Mouse (Mus musculus): ENCODE results near the gene Cd320. TPM values are rescaled to one million over a fixed set of nuclear protein-coding genes. Genes with fewer than 3 reads are reported as not detected.
"Not testable (repeated sequence)": the region's sequence is repeated elsewhere in the genome, so short reads cannot be mapped to it uniquely, and the experiment has no call there.

Cd320 gene
- total RNA-seq, 1 experiment from 2014 or later, result 40.5 TPM

DNA sequence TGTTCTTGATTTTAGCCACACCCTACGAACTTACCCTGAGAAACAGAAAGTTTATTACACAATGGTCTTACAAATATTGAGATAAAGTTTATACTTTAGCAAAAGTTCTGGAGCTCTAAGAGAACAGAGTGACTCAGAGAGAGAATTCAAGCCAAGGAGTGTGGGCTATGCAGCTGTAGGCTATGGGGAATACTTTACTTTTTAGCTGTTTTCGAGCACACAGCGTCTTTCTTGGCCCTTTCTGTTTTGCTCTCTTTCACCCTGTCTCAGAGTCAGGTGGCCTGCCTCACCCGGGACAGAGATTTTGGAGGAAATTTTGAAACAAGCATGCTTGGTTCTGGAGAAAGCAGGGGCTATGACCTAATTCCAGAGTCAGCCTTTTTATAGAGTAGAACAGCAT, 55.3 kb downstream of the Cd320 start:
- DNase-seq, result not testable (repeated sequence)

Small RNA genes within 50 kb of the gene (microRNA-seq; reads per million reads assigned to microRNA genes)
- 0 reads per million in 2 experiments for gene Gm27740

Other genes starting within 250 kb of the Cd320 start
- 41.1 and 49.7 TPM in 2 replicates for gene Zfp414, start 214.0 kb upstream of the Cd320 start, total RNA-seq (2021)
- gene Pram1, start 205.0 kb upstream of the Cd320 start, total RNA-seq (2021), result 0.67 and 0.97 TPM in 2 replicates
- gene Hnrnpm, start 156.2 kb upstream of the Cd320 start, total RNA-seq (2021), result 202 and 208 TPM in 2 replicates
- 113 and 117 TPM in 2 replicates for gene March2, start 124.4 kb upstream of the Cd320 start, total RNA-seq (2021)
- 236 and 280 TPM in 2 replicates for gene Rab11b, start 82.6 kb upstream of the Cd320 start, total RNA-seq (2021)
- 50.0 and 57.7 TPM in 2 replicates for gene Angptl4, start 61.3 kb upstream of the Cd320 start, total RNA-seq (2021)
- gene Kank3, start 32.6 kb upstream of the Cd320 start, total RNA-seq (2021), result 82.9 and 109 TPM in 2 replicates
- gene Rps28, start 18.5 kb upstream of the Cd320 start, total RNA-seq (2021), result 1,302 and 1,448 TPM in 2 replicates
- gene Ndufa7, start 18.5 kb upstream of the Cd320 start, total RNA-seq (2021), result 475 and 496 TPM in 2 replicates
- gene Gm7029, start 30.7 kb downstream of the Cd320 start, total RNA-seq (2021), result not detected in 2 replicates
- 7.0 and 11.3 TPM in 2 replicates for gene Kifc1, start 47.6 kb downstream of the Cd320 start, total RNA-seq (2021)
- not detected in 2 replicates for gene Platr17, start 62.0 kb downstream of the Cd320 start, total RNA-seq (2021)
- gene Daxx, start 66.3 kb downstream of the Cd320 start, total RNA-seq (2021), result 35.2 and 36.4 TPM in 2 replicates
- gene Tapbp, start 72.8 kb downstream of the Cd320 start, total RNA-seq (2021), result 101 and 166 TPM in 2 replicates
- gene Zbtb22, start 72.8 kb downstream of the Cd320 start, total RNA-seq (2021), result 27.4 and 38.8 TPM in 2 replicates
- 68.9 and 72.7 TPM in 2 replicates for gene Rgl2, start 86.5 kb downstream of the Cd320 start, total RNA-seq (2021)
- gene Pfdn6, start 97.3 kb downstream of the Cd320 start, total RNA-seq (2021), result 101 and 102 TPM in 2 replicates
- 38.7 and 40.4 TPM in 2 replicates for gene Wdr46, start 97.6 kb downstream of the Cd320 start, total RNA-seq (2021)
- gene B3galt4, start 108.4 kb downstream of the Cd320 start, total RNA-seq (2021), result 8.5 and 8.9 TPM in 2 replicates
- 57.4 and 70.0 TPM in 2 replicates for gene Vps52, start 112.7 kb downstream of the Cd320 start, total RNA-seq (2021)
- 630 and 736 TPM in 2 replicates for gene Rps18, start 112.9 kb downstream of the Cd320 start, total RNA-seq (2021)
- gene H2-K1, start 157.3 kb downstream of the Cd320 start, total RNA-seq (2021), result 321 and 327 TPM in 2 replicates
- 50.8 and 66.2 TPM in 2 replicates for gene Ring1, start 181.6 kb downstream of the Cd320 start, total RNA-seq (2021)
- 239 TPM in 2 replicates for gene H2-Ke6, start 185.0 kb downstream of the Cd320 start, total RNA-seq (2021)
- gene Slc39a7, start 188.6 kb downstream of the Cd320 start, total RNA-seq (2021), result 149 and 162 TPM in 2 replicates
- 66.8 and 71.0 TPM in 2 replicates for gene Rxrb, start 188.7 kb downstream of the Cd320 start, total RNA-seq (2021)
- 0.91 and 3.0 TPM in 2 replicates for gene Col11a2, start 196.3 kb downstream of the Cd320 start, total RNA-seq (2021)
- 0.27 TPM in 1 of 2 replicates, not detected in the other for gene H2-Oa, start 249.2 kb downstream of the Cd320 start, total RNA-seq (2021)

Data from adrenal gland, postnatal 25 days (tissue).